Mouse (Mus musculus) adrenal gland, adult 2 months (tissue): ENCODE results near the gene Rims3. TPM values are rescaled to one million over a fixed set of nuclear protein-coding genes. Genes with fewer than 3 reads are reported as not detected.

ENCODE experiments used
- microRNA-seq, 2 experiments: library from miRNA; unstranded; fragments of <30 nt; microRNA quantifications; one replicate each; pipeline ENCODE4 v1.2.0; 2021
- polyA plus RNA-seq: library from polyadenylated mRNA; depleted of rRNA; stranded (reverse); fragments of >200 nt; gene quantifications from 2 replicates; pipeline ENCODE4 v1.2.3, GENCODE M21; 2012; rRNA removed
- total RNA-seq, 2 experiments: library from RNA; stranded (reverse); gene quantifications; 2 replicates each; pipeline ENCODE4 v1.2.3; 2021

The Rims3 gene
- total and polyA plus RNA-seq, 3 experiments = 5.8 to 11.0 (median 6.9) TPM

Small RNA genes lying within 50 kb of the gene (microRNA-seq; reads per million reads assigned to microRNA genes)
- 0 reads per million in 2 experiments for gene Gm23936

Other genes with a start within 250 kb of the Rims3 start
- gene Cited4, start 188.2 kb upstream of the Rims3 start, total RNA-seq = 10 to 100 TPM; 11.3 to 18.3 TPM
- 85.9 and 124 TPM in 2 replicates for gene Cited4, start 188.2 kb upstream of the Rims3 start, polyA plus RNA-seq
- 1 to 10 TPM; 1.5 to 2.5 TPM for gene Kcnq4, start 106.2 kb upstream of the Rims3 start, total RNA-seq
- gene Kcnq4, start 106.2 kb upstream of the Rims3 start, polyA plus RNA-seq = 4.1 and 5.4 TPM in 2 replicates
- gene Nfyc, start 23.2 kb upstream of the Rims3 start, total RNA-seq = 10 to 100 TPM; 43.0 to 59.0 TPM
- 169 and 171 TPM in 2 replicates for gene Nfyc, start 23.2 kb upstream of the Rims3 start, polyA plus RNA-seq
- 10 to 100 TPM in 1 of 2 experiments, 1 to 10 TPM in 1; 6.9 to 10.2 TPM for gene Exo5, start 70.2 kb downstream of the Rims3 start, total RNA-seq
- 0.80 and 1.4 TPM in 2 replicates for gene Exo5, start 70.2 kb downstream of the Rims3 start, polyA plus RNA-seq
- 1 to 10 TPM; 1.5 to 3.2 TPM for gene Zfp69, start 96.9 kb downstream of the Rims3 start, total RNA-seq
- 3.5 and 3.7 TPM in 2 replicates for gene Zfp69, start 96.9 kb downstream of the Rims3 start, polyA plus RNA-seq
- gene Smap2, start 162.4 kb downstream of the Rims3 start, total RNA-seq = 10 to 100 TPM; 37.8 to 38.1 TPM
- gene Smap2, start 162.4 kb downstream of the Rims3 start, polyA plus RNA-seq = 14.3 and 20.4 TPM in 2 replicates
- gene Col9a2, start 184.6 kb downstream of the Rims3 start, total RNA-seq = under 1 TPM; 0.21 to 0.23 TPM
- 0.47 and 0.76 TPM in 2 replicates for gene Col9a2, start 184.6 kb downstream of the Rims3 start, polyA plus RNA-seq
- gene Zmpste24, start 243.4 kb downstream of the Rims3 start, total RNA-seq = 10 to 100 TPM; 45.1 to 55.6 TPM
- 16.2 and 19.7 TPM in 2 replicates for gene Zmpste24, start 243.4 kb downstream of the Rims3 start, polyA plus RNA-seq